Mouse (Mus musculus) midbrain, embryonic 13.5 days (tissue): ENCODE results near the gene Gm4871. TPM values are rescaled to one million over a fixed set of nuclear protein-coding genes. Genes with fewer than 3 reads are reported as not detected.

ENCODE experiments used
- ATAC-seq: fragments of 200-750 bp; cut with Nextera tagmentation; 2 replicates; pipeline ENCODE4 v1.8.0; 2017; ENCODE audit warnings: mild to moderate bottlenecking, moderate TSS enrichment, moderate library complexity
- H3K27ac ChIP-seq: fragments of 300-500 bp; sonication (generic); 2 replicates; pipeline ENCODE4 v1.5.1; 2015; ENCODE audit warnings: inconsistent platforms, mild to moderate bottlenecking, moderate library complexity
- H3K27me3 ChIP-seq: fragments of 300-500 bp; sonication (generic); 2 replicates; pipeline ENCODE4 v1.6.1; 2015; ENCODE audit warnings: mild to moderate bottlenecking, inconsistent platforms
- H3K36me3 ChIP-seq: fragments of 300-500 bp; sonication (generic); 2 replicates; pipeline ENCODE4 v1.6.1; 2015; ENCODE audit warnings: mild to moderate bottlenecking, inconsistent platforms
- H3K4me1 ChIP-seq: fragments of 300-500 bp; sonication (generic); replicated peaks from 2 replicates; pipeline ENCODE4 v1.6.1; 2015; ENCODE audit warnings: inconsistent platforms
- H3K4me2 ChIP-seq: fragments of 300-500 bp; sonication (generic); replicated peaks from 2 replicates; pipeline ENCODE4 v1.6.1; 2015; ENCODE audit warnings: moderate library complexity, mild to moderate bottlenecking, inconsistent platforms
- H3K4me3 ChIP-seq: fragments of 300-500 bp; sonication (generic); replicated peaks from 2 replicates; pipeline ENCODE4 v1.5.1; 2015; ENCODE audit warnings: mild to moderate bottlenecking, inconsistent platforms
- H3K9ac ChIP-seq: fragments of 300-500 bp; sonication (generic); replicated peaks from 2 replicates; pipeline ENCODE4 v1.6.1; 2015; ENCODE audit warnings: mild to moderate bottlenecking, inconsistent platforms
- H3K9me3 ChIP-seq: fragments of 300-500 bp; sonication (generic); 2 replicates; pipeline ENCODE4 v1.6.1; 2016; ENCODE audit warnings: mild to moderate bottlenecking, inconsistent platforms
- WGBS: fragments of 180-500 bp; shearing (Covaris S2); methylation state at CpG from one replicate; pipeline ENCODE4 v1.1.7; 2015; 5-methylcytosine and 5-hydroxymethylcytosine counted together
- polyA plus RNA-seq: library from polyadenylated mRNA; unstranded; fragments of >200 nt; fragmentation: Nextera tagmentation; extraction: Ambion mirVana; gene quantifications from 2 replicates; pipeline ENCODE4 v1.2.1, GENCODE M21; 2015

Gm4871 gene
- polyA plus RNA-seq, 1 experiment from 2014 or later: not detected

GRCm38 (mm10) chr5:144989061-144989405 lies 43.5 kb downstream of the Gm4871 start:
- H3K36me3 ChIP-seq: no peaks in the 10 kb centered on the region
- ATAC-seq: 0 out of 2 replicates have a peak, but pooled peaks have one; percentile 14
- peaks cover 3% of the 10 kb centered on the region; the same call in 1 of the 2 replicates for H3K9me3 ChIP-seq
- no peaks in the 10 kb centered on the region for H3K27me3 ChIP-seq
- H3K4me1 ChIP-seq: no peaks in the 10 kb centered on the region
- no peak overlapping the region for H3K4me3 ChIP-seq
- no peak overlapping the region for H3K9ac ChIP-seq
- H3K4me2 ChIP-seq: no peak overlapping the region
- no peak overlapping the region for H3K27ac ChIP-seq
- WGBS: 86% methylated on average over 4 of the region's 4 CpGs

- H3K27ac ChIP-seq: no peak overlapping the region
- ATAC-seq: peak; percentile 43; the same call in 1 of the 2 replicates
- no peaks in the 10 kb centered on the region for H3K4me1 ChIP-seq
- H3K9ac ChIP-seq: no peak overlapping the region
- no peak overlapping the region for H3K4me2 ChIP-seq
- no peaks in the 10 kb centered on the region for H3K36me3 ChIP-seq
- no peak overlapping the region for H3K4me3 ChIP-seq
- 56% methylated on average over 9 of the region's 9 CpGs for WGBS
- peaks cover 3% of the 10 kb centered on the region; the same call in 1 of the 2 replicates for H3K9me3 ChIP-seq
- H3K27me3 ChIP-seq: no peaks in the 10 kb centered on the region
Observed at GRCm38 (mm10) chr5:144988340-144989060, 44.1 kb downstream of the Gm4871 start.

- WGBS: 91% methylated on average over 13 of the region's 13 CpGs
- Histone ChIP-seq H3K4me3 (no peak overlapping the region), H3K36me3 (no peaks in the 10 kb centered on the region), H3K4me2 (no peak overlapping the region), H3K9me3 (peaks cover 7% of the 10 kb centered on the region; the same call in 1 of the 2 replicates), H3K9ac (no peak overlapping the region), H3K27me3 (no peaks in the 10 kb centered on the region), H3K27ac (no peak overlapping the region), H3K4me1 (no peaks in the 10 kb centered on the region)
- ATAC-seq: no peak
Observed at GRCm38 (mm10) chr5:144987561-144987960, 45.0 kb downstream of the Gm4871 start.

- Histone ChIP-seq H3K36me3 (no peaks in the 10 kb centered on the region), H3K4me3 (no peak overlapping the region), H3K27ac (no peak overlapping the region), H3K9ac (no peak overlapping the region), H3K4me1 (no peaks in the 10 kb centered on the region), H3K9me3 (peaks cover 7% of the 10 kb centered on the region; the same call in 1 of the 2 replicates), H3K4me2 (no peak overlapping the region), H3K27me3 (no peaks in the 10 kb centered on the region)
- 89% methylated on average over 5 of the region's 5 CpGs for WGBS
- no peak for ATAC-seq
Observed at GRCm38 (mm10) chr5:144984839-144985238, 47.7 kb downstream of the Gm4871 start.

GRCm38 (mm10) chr5:144983227-144983626 lies 49.3 kb downstream of the Gm4871 start:
- Histone ChIP-seq H3K9ac (no peak overlapping the region), H3K36me3 (no peaks in the 10 kb centered on the region), H3K27me3 (no peaks in the 10 kb centered on the region), H3K9me3 (peaks cover 7% of the 10 kb centered on the region; the same call in 1 of the 2 replicates), H3K4me2 (no peak overlapping the region), H3K4me3 (no peak overlapping the region), H3K4me1 (no peaks in the 10 kb centered on the region), H3K27ac (no peak overlapping the region)
- 93% methylated on average over 3 of the region's 3 CpGs for WGBS
- ATAC-seq: no peak

Other genes starting within 250 kb of the Gm4871 start
- gene Smurf1, start 66.9 kb downstream of the Gm4871 start, polyA plus RNA-seq: 26.9 and 32.2 TPM in 2 replicates
- not detected in 2 replicates for gene 1700018F24Rik, start 10.2 kb upstream of the Gm4871 start, polyA plus RNA-seq
- 250 and 259 TPM in 2 replicates for gene Arpc1a, start 51.1 kb upstream of the Gm4871 start, polyA plus RNA-seq
- not detected in 2 replicates for gene Kpna7, start 51.3 kb upstream of the Gm4871 start, polyA plus RNA-seq
- gene Arpc1b, start 81.5 kb upstream of the Gm4871 start, polyA plus RNA-seq: 51.3 and 64.1 TPM in 2 replicates
- 131 TPM in 2 replicates for gene Pdap1, start 107.5 kb upstream of the Gm4871 start, polyA plus RNA-seq
- gene Bud31, start 107.6 kb upstream of the Gm4871 start, polyA plus RNA-seq: 228 and 231 TPM in 2 replicates
- gene Ptcd1, start 134.4 kb upstream of the Gm4871 start, polyA plus RNA-seq: 22.1 and 22.8 TPM in 2 replicates
- 57.2 and 58.9 TPM in 2 replicates for gene Cpsf4, start 134.5 kb upstream of the Gm4871 start, polyA plus RNA-seq
- gene Atp5j2, start 159.3 kb upstream of the Gm4871 start, polyA plus RNA-seq: 677 and 698 TPM in 2 replicates
- gene Zkscan14, start 169.1 kb upstream of the Gm4871 start, polyA plus RNA-seq: 13.8 and 15.0 TPM in 2 replicates
- 18.9 and 19.7 TPM in 2 replicates for gene Zkscan5, start 171.8 kb upstream of the Gm4871 start, polyA plus RNA-seq
- gene Zfp655, start 199.0 kb upstream of the Gm4871 start, polyA plus RNA-seq: 38.7 and 40.9 TPM in 2 replicates
- 0.95 and 1.00 TPM in 2 replicates for gene Zscan25, start 247.7 kb upstream of the Gm4871 start, polyA plus RNA-seq